Mouse (Mus musculus): ENCODE results near the gene Nifk. TPM values are rescaled to one million over a fixed set of nuclear protein-coding genes. Genes with fewer than 3 reads are reported as not detected.

Nifk gene
- 4.0 and 4.9 TPM in 2 replicates for polyA plus RNA-seq (2012; rRNA removed)

DNA sequence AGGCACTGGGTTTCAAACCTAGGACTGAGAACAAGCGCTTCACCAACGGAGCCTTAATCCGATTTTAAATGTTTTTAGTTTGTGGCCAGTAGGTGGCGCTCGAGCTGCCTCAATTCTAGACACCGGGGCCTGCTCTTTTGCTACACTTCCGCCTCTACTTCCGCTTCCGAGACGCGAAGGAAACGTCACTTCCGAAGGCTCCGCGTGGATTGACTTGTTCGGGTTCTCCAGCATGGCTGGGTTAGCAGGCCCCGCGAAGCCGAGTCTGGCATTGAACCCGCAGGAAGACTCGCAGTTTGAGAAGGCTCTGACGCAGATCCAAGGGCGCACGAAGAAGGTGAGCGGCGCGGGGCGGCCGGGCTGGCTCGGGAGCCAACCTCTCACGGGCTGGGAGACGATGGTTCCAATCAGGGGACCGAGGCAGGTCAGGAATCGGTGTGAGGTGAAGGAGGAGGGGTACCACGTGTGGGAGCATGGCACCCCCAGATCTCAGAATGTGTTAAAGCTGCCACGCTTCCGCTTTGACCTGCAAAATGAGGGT is at the start of gene Nifk:
Gene Nifk (plus strand): TSS at position 179 of the 541 bp plus-strand sequence.

DNA sequence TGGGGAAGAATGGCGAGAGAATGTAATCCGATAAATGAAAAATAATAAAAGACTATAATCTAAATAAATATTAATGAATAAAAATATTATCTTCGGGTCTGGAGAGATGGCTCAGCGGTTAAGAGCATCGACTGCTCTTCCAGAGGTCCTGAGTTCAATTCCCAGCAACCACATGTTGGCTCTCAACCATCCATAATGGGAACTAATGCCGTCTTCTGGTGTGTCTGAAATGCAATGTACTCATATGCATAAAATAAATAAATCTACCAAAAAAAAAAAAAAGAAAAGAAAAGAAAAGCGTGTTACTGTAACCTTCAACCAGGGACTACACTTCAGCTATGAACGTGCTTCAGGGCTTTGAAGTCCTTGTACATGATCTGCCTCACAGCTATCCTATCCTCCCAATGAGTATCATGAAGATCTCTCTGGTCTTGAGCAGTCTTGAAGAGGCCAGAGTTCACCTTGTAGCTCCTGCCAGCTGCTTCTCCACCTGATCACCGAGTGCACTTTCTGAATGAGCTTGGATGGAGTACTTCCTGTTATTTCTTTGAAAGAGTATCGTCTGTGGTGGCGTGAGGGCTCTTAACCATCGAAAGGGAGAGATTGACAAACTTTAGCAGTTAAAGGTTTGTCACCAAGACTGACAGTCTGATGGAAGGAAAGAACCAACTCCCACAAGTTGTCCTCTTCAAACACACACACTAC is 9.9 kb upstream of the Nifk start, which contains the start of gene Tsn:
Gene Tsn (minus strand): TSS at position 118 of the 705 bp plus-strand sequence.

Other genes starting within 250 kb of the Nifk start
- gene Gm29106, start 145.3 kb upstream of the Nifk start, polyA plus RNA-seq (2012; rRNA removed) = not detected in 2 replicates
- gene Tsn, start 10.1 kb upstream of the Nifk start, polyA plus RNA-seq (2012; rRNA removed) = 46.2 and 53.1 TPM in 2 replicates
- gene Clasp1, start 67.2 kb downstream of the Nifk start, polyA plus RNA-seq (2012; rRNA removed) = 19.5 and 19.6 TPM in 2 replicates